Mouse (Mus musculus): ENCODE measurements at regions not wholly inside any gene's neighbourhood (a gene's known extent, or its start where the extent isn't known, plus 50 kb on each side); places are given as distances from the start of the nearest gene placed in this dataset.

DNA sequence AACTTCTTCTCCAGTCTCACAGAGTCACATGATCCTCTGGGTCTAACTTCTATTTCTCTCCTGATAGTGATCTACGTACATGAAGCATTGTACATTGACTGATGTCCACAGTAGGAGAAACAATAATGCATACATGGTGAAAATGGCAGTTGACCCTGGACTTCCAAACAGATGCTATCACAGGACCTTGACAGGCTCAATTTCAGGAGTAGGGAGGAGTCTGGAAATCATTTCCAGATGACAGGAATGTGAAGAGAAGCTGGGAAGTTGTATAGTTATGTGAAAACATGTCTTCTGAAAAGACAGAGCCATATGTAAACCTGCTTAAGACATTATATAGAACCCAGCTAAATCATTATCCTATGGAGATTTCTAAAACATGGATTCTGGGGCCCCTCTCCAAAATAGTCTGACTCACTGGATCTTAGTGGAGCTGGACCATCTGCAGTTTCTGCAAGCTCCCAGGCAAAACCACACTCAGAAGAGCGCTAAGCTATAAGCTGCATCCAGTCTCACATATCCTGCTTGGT lies 322.3 kb upstream of the Ldb2 start:
- DNase-seq (ENCODE audit: low spot score) = no peak

DNA sequence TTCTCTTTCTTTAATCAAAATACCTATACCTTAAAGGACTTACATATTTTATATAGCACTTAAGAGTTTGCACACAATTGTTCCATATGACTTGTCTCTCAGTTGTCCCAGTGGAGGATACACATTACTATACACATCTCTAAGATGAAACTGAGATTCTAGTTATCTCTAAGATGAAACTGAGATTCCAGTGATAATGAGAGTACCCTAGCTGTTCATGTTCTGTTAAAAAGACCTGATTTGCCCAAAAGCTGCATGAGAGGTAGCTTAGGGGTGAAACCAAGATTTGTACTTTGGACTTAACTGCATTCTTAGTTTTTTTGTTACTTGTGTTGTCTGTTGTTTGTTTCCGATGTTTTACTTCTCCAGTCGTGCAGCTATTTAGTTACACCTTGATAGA lies 320.3 kb upstream of the Ldb2 start:
- no peak for DNase-seq (ENCODE audit: low spot score)

DNA sequence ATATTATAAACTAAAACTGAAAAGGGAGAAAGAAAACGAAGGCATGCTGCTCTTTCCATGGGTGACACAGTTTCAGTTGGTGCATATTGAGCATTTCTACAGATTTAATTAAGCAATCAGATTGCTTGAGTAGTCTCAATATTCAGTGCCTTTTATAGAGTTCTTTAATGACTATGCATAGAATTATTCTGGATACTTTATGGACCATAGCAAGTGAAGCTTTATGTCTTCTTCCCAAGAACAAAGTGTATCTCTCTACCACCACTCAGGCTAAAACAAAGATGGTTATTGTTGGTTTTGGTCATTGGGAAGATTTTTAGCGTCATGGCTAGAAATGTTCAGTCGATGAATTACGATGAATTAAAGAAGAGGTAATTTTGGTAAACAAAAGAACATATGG lies 311.8 kb upstream of the Ldb2 start:
- no peak for DNase-seq (ENCODE audit: low spot score)

DNA sequence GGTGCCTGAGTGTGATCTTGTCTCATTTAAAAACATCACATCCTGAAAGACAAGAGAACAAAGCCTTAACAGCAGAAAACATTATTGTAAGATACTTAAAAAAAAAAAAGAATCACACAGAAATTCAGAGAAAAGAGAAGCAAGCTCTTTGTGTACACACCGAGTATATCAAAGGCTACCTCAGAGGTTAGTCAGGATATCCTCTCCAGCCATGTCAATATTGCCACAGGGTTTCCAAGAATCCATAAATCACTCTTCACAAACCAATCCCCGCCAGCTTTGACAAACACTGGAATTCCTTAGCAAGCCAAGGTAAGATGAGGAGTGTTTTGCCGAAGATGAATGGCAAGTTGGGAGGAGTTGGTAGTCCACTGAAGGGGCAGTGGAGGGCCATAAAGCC lies 311.3 kb upstream of the Ldb2 start:
- DNase-seq (ENCODE audit: low spot score) = no peak

DNA sequence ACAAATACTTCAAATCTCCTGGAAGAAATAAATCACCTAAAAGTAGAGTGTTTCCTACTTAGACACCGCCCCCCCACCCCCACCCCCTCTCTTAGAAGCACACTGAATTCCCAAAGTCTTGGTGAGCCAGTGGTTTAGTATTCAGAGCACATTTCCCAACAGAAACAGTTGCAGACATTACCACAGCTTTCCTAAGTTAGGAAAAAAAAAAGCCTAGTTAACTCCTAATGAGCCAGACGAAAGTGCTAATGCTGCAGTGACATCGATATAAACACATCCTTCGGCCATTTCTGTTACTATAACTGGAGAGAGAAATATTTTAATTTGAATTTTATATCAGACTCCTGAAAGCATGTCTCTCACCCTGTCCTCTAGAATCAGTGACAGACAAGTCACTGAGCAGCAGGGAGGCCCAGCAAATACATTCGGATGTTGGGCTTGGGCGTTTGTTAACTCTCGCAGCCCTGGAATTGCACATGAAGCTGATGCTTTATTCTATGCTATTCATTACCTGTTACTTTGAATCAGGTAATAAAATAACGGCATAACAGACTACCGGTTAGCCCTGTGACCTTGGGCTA lies 305.8 kb upstream of the Ldb2 start:
- no peak for DNase-seq (ENCODE audit: low spot score)

DNA sequence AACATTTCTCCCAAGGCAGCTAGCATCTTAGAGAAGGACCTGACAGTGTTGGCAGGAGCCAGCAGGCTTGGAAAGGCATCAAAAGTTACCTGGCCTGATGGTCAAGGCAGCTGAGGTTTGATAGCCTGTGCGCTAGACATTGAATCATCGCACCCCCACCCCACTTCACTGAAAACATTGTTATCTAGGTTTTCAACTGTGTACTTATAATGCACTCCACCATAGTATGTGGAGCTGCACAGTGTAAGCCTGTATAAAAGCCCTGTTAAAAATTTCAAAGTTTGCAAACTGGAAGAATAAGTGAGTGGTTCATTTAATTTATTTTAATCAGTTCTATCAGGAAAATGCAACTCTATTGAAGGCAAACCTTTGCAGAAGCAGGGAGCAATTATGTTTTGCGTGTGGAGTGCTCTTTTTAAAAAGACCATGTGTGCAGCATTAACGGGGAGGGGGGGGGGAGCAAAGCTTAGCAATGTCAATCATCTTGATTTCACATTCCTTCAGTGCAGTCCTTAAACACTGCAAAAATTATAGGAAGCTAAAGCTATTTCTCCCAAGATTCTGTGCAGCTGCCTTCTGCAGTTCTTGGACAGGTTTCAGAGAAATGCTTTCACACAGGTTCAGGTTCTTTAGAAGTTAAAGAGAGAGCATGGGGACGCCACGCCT lies 304.4 kb upstream of the Ldb2 start:
- no peak for DNase-seq (ENCODE audit: low spot score)

DNA sequence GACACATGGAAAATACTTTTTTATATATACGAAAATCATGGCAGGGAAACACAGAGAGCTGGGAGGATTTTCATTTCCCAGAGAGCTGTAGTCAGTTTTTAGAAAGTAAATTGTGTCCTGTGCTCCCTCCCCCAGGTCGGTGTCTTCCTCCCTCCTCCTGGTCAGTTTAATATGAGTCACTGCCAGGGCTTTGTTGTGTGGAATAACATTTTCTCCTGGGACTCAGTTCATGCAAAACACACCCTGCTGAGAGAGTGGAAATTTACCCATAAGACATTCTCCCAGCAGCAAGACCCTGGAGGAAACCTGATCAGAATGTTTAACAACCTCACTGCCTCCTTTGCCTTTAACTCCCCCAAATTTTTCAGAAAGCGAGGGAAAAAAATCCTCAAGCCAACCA lies 303.2 kb upstream of the Ldb2 start:
- DNase-seq (ENCODE audit: low spot score) = no peak

DNA sequence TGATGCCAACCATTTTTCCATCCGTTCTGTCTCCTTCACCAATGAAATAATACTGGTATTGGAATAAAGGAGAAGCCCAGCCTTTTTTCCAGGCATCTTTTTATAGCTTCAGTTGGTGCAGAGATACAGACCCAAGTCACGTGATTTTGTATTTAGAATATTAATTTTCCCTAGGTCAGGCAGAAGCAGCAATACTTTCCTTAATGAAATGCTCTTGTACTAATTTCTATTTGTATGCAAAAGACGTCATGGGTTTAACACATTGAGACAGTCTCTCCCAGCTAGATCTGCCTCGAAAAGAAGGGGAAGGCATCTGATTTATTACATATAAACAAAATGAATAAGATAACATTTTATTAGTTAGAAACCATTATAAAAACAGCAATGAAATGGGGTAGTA lies 302.3 kb upstream of the Ldb2 start:
- no peak for DNase-seq (ENCODE audit: low spot score)

DNA sequence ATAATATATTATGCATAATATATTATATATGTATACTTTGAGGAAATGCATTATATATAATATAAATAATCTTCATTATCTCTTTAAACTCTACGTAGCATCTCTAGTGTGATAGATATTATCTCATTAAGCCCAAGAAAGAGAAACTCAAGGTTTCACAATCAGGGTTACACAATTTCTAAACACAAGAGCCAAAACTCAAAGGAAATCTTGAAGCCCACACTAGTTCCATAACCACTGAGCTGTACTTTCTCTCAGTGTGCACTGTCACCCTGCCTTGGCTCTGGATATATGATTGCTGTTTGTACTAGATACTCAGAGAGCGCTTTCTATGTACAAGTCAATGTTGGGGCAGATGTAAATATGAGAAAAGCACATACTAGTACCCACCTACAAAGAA lies 299.6 kb upstream of the Ldb2 start:
- DNase-seq (ENCODE audit: low spot score) = no peak

DNA sequence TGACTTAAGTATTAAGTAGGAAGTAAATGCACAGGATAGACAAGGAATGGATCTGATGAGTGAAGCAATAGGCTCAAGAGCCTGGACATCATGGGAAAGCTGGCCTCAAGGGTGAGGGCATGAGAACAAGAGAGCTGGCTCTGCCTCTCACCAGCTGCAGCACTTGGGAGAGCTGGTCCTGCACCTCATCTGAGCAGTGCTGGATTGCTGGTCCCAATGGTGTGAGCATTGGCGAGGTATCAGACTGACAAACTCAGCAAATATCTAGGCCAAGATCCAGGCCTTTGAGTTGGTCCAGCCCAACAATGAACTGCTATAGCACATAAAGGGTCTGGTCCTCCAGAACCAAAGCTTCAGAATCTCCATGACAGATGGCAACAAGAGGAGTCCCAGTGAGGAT lies 298.5 kb upstream of the Ldb2 start:
- DNase-seq (ENCODE audit: low spot score) = no peak

DNA sequence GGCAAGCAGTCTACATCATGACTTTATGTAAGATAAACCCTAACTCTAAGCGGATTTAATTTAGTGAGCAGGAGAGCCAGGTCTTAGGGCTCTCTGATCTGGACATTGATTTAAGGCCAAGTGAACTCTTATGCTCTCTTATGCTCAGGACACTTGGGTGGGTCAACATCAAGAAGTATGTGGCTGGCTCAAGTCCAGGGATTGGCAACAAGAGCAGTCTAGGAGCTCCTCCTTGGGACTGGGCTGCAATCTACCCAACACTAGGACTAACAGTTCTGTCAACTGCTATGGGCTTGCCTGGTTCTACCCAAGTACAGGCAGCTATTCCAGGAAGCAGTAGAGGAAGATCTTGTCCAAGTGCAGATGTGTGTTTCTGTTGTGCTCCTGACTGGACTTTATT lies 285.3 kb upstream of the Ldb2 start:
- no peak for DNase-seq (ENCODE audit: low spot score)

DNA sequence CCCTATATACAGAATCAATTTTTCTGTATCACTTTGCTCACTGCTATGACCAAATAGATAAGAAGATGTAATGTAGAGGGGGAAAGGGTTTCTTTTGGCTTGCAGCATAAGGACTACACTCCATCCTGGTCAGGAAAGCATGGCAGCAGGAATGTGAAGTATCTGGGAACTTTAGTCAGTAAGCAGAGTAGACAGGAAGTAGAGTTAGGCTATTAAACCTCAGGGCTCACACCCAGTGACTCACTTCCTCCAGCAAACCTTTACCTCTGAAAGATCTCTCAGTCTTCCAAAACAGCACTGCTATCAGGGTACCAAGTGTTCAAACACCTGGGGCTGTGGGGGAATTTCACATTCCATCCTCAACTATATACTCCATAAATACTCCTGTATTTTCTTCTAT lies 283.1 kb upstream of the Ldb2 start:
- DNase-seq (ENCODE audit: low spot score) = no peak

DNA sequence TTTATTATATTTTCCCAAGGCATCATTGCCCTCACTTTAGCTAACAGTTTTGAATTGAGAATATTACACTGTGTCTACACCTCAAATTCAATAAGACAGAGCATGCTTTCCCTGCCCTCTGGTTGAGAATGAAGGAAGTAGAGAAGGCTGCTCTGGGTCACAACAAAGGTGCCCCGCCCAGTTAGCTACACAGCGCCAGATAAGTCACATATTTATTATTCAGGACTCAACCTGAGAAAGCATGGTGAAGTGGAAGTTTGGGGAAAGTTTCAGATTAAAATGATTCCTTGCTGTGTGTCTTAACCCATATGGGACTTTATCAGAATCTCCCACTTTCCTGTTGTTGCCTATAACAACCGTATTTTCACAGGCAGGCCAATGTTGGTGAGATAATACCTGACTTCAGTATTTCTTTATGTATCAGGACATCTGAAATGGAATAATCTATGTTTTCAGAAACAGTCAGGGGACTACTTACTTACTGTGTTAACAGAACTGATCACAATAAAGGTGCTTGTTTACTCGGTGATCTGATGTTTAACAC lies 276.9 kb upstream of the Ldb2 start:
- DNase-seq (ENCODE audit: low spot score) = no peak

DNA sequence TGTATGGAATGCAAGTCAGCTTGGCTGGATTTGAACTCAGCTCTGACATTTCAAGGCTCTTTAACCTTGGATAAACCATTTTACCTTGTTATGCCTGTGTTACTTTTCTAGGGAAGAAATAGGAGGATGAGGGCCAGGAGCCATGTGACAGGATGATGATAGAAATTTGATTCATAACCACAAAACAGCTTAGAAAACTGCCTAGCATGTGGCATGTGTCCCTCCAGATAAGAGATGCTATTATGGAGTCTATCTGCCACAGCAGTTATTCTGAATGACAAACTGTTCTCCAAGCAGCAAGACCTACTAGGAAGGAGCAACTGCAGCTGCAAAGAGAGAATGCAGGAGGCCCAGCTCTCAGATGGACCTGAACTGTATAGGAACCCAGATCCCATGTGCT lies 275.7 kb upstream of the Ldb2 start:
- no peak for DNase-seq (ENCODE audit: low spot score)

DNA sequence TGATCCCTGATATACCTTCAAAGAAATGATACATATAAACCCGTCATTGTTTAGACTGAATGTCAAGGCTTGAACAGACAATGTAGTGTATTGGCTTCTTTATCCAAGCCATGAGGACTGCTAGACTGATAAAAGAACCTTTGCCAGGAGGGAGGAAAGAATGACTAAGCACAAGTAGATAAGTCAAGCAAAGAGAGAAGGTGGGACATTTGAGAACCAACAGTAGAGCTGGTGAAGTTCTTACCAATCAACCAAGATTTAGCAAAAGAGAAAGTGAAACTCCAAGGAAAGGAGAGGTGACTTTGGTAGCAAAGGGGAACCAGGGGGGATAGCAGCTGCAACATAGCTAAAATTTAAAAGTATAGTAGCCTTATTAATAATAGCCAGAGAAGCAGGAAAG lies 273.0 kb upstream of the Ldb2 start:
- DNase-seq (ENCODE audit: low spot score) = no peak

DNA sequence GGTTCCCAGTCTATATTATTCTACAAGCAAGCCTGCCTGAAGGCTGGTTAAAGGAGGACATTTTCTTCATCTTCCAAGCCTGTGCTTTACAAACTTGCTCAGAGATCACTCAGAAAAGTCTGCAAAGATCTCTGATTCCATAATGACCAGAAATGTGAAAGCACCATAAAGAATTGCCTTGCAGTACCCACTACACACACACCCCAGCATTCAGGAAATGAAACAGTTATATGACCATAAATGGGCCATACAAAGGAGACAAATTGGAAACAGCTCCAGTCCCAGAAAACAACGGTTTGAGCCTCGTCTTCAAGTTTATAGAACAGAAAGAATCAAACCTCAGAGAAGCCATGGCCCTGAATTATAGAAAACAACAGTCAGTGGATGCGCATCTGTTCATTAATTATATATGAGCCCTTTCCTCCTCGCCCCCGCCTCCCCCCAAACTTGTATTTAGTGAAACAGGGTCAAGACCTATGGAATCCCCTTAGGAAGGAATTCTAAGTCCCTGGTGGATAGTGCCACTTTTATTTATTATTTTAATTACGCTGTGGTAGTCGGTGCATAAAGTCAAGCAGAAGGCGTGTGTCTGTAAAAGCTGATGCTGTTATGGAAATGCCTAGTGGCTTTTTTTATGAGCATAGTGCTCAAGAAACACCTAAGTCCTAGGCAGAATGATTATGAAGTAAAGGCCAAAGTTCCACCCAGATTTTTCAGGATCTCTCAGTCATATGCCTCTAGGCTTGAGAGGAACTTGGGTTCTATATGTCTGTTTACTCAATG lies 266.6 kb upstream of the Ldb2 start:
- DNase-seq (ENCODE audit: low spot score) = no peak

DNA sequence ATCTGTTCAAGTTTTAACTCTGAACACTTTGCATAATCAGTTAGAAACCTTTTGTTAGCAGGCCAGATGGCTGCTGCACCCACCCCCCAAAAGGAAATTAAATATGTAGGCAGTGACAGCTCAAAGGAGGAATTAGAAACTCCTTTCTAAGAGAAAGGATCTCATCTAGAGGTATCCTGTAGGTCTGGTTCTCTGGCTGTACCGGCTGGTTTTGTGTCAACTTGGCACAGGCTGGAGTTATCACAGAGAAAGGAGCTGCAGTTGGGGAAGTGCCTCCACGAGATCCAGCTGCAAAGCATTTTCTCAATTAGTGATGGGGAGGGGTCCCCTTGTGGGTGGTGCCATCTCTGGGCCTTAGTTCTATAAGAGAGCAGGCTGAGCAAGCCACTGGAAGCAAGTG lies 263.1 kb upstream of the Ldb2 start:
- DNase-seq (ENCODE audit: low spot score) = peak; percentile 20

DNA sequence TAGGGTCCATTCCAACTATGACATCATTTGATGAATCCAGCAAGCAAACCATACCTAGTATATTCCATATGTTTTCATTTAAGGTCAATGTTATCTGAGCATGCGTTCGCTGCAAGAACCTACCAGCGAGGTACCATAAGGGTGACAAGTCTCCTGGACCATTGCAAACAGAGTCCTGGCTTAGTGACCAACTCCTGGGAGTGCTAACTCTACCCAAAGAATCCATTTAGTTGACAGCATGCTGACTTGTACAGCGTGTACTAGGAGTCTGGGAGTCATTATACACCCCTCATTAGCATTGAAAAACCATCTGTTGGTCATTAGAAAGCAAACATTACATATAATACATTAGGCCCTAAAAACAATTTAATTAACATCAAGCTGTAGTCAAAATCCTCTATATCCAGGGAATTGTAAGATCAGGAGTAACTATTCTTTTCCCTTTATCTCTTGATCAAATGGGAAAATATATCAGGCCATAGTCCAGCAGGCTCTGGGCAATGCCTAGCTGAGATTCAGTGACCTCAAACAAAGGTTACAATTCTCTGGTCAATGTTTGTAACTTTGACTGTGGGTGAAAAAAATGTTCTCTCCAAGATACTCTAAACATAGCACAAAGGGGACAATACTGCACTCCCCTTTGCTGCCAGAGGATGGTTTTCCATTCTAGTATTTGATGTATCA lies 255.9 kb upstream of the Ldb2 start:
- DNase-seq (ENCODE audit: low spot score) = no peak

DNA sequence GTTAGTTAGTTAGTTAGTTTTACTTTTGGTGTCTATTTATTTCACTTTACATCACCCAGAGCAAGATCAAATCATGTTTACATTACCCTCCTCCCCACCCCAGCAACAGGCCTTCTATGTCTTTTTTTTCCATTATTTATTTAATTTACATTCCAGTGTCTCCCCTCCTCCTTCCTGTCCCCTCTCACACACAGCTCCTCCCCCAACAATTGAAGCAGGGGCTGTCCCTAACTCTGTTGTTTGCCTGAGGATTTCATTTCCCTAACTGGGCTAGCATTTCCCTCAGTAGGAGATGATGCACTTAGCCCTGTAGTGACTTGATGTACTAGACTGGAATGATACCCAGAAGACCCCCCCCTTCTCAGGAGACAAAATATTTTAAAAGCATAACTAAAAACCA lies 249.9 kb upstream of the Ldb2 start:
- DNase-seq (ENCODE audit: low spot score) = no peak

DNA sequence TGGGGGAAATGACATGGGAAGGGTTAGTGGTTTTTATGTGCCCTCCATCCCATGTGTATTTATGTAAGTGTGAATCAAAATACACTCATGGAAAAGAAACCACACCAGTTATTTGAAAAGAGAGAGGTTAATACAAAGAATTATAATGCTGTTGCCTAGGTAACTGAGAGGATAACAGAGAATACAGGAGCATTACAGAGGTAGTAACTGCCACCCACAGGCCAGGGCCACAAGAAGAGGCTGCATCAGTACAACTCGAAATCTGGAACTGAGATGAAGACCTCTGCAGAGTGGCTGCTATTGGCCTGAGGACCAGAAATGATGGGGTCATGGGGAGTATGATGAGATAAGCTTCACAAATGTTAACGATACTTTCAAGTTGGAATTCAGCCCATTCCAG lies 243.4 kb upstream of the Ldb2 start:
- peak; percentile 8 for DNase-seq (ENCODE audit: low spot score)

DNA sequence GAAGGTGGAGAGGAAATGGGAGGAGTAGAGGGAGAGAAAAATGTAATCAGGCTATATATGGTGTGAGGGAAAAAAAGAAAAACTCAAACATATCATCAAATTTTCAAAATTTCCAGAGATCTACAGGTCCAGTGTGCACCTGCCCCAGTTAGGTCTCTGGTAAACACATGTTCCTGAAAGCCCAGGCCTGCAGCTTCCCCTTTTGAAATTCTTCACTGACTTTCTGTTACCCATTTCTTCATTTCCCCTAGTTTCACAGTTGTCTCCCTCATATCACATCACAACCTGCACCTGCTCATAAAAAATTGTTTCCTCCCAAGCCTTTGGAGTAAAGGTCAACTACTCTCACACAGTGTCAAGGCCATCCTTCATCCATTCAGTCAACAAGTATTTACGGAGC lies 236.9 kb upstream of the Ldb2 start:
- no peak for DNase-seq (ENCODE audit: low spot score)

DNA sequence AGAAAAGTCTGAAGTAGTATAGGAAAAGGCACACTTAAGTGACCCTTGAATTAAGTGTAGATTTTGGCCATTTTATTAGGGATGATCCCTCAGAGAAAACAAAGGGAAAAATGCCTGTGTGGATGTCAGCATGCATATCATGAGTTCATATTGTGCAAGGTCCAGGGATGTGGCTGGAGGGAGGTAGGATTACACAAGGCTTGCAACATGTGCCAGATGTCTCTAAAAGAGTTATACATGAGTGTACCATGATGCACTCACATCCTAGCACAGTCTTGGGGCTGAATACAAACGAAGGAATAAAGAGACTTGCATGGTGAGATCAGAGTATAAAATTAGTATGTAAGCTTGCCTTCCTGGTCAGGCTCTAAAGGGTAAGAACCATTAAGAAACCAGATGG lies 233.7 kb upstream of the Ldb2 start:
- DNase-seq (ENCODE audit: low spot score) = no peak

DNA sequence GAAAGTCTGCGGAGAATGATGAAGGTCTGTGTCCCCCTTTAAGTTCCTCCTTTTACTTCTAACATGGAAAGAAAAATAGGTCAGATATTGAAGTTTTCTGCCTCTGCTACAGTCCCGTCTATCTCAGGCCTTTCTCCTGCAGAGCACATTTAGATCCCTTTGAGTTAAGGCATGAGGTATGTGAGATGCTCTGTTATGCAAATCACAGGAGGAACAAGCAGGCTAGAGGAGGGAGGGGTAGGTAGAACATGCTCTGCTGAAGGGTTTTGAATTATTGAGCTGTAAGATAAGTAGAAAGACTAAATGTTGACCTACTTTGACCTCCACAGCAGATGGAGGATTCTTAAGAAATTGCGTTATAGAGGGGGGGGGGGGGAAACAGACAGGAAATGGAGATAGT lies 228.4 kb upstream of the Ldb2 start:
- DNase-seq (ENCODE audit: low spot score) = no peak

Data from layer of hippocampus, adult 9-10 months (tissue).